In genomic region chr12:18610581-18610980, GRCm38 (mm10) we compare ENCODE assay signal across 8 mouse cellular contexts.
DNase-seq lines count a peak whose midpoint lies in the region; ATAC-seq lines count a peak whose summit lies in the region.
"Not testable (repeated sequence)": the region's sequence is repeated elsewhere in the genome, so short reads cannot be mapped to it uniquely, and the experiment has no call there.

No protein-coding gene starts in this region.

- H3K27ac ChIP-seq in brown adipose tissue, adult 24 weeks (replicated peaks; ENCODE audit: low read depth, low read length); forebrain, embryonic 12.5 days; kidney, embryonic 14.5 days (ENCODE audit: low read depth, low read length); liver, embryonic 12.5 days; midbrain, embryonic 11.5 days (ENCODE audit: low read depth, low read length): not testable (repeated sequence)

- not testable (repeated sequence) for H3K9me3 ChIP-seq in forebrain, embryonic 12.5 days; kidney, embryonic 14.5 days (ENCODE audit: control insufficient read depth, low read length); liver, embryonic 12.5 days (replicated peaks); midbrain, embryonic 11.5 days (ENCODE audit: control insufficient read depth, low read length)

- WGBS in forebrain, embryonic 12.5 days, result 4% methylated on average over 24 of the region's 24 CpGs
- WGBS in kidney, embryonic 14.5 days, result 6% methylated on average over 13 of the region's 24 CpGs
- WGBS in liver, embryonic 12.5 days (ENCODE audit: insufficient replicate concordance), result 1% methylated on average over 24 of the region's 24 CpGs
- WGBS in midbrain, embryonic 11.5 days, result 4% methylated on average over 20 of the region's 24 CpGs

- not testable (repeated sequence) for H3K36me3 ChIP-seq in forebrain, embryonic 12.5 days (replicated peaks); kidney, embryonic 14.5 days (ENCODE audit: control insufficient read depth, insufficient read depth, low read length); liver, embryonic 12.5 days; midbrain, embryonic 11.5 days (ENCODE audit: control insufficient read depth, insufficient read depth, low read length)

- not testable (repeated sequence) for ATAC-seq in forebrain, embryonic 12.5 days (ENCODE audit: low FRiP score); kidney, embryonic 14.5 days (ENCODE audit: low FRiP score, low TSS enrichment); liver, embryonic 12.5 days; midbrain, embryonic 11.5 days (ENCODE audit: low FRiP score)

- peak overlapping the region; percentile 52 for H3K4me2 ChIP-seq in forebrain, embryonic 12.5 days
- peak overlapping the region; percentile 46 for H3K4me2 ChIP-seq in kidney, embryonic 14.5 days (replicated peaks; ENCODE audit: low read depth, low read length)
- H3K4me2 ChIP-seq in liver, embryonic 12.5 days, result peak overlapping the region; percentile 74
- peak overlapping the region; percentile 40 for H3K4me2 ChIP-seq in midbrain, embryonic 11.5 days

- peak overlapping the region; percentile 74 for H3K4me3 ChIP-seq in brown adipose tissue, adult 24 weeks (ENCODE audit: insufficient read depth, low read depth, low read length)
- H3K4me3 ChIP-seq in forebrain, embryonic 12.5 days (replicated peaks), result peak overlapping the region; percentile 63
- peak overlapping the region; percentile 49 for H3K4me3 ChIP-seq in kidney, embryonic 14.5 days (ENCODE audit: low read length)
- H3K4me3 ChIP-seq in liver, embryonic 12.5 days, result peak overlapping the region; percentile 69
- H3K4me3 ChIP-seq in midbrain, embryonic 11.5 days (ENCODE audit: low read depth, low read length), result peak overlapping the region; percentile 53

- not testable (repeated sequence) for H3K4me1 ChIP-seq in brown adipose tissue, adult 24 weeks (ENCODE audit: control insufficient read depth, insufficient read depth, insufficient read length, low read length); forebrain, embryonic 12.5 days; kidney, embryonic 14.5 days (ENCODE audit: control insufficient read depth, insufficient read depth, low read length); liver, embryonic 12.5 days; midbrain, embryonic 11.5 days (ENCODE audit: control insufficient read depth, insufficient read depth, low read length)

- H3K27me3 ChIP-seq in forebrain, embryonic 12.5 days; kidney, embryonic 14.5 days (ENCODE audit: control insufficient read depth, insufficient read depth, low read length); liver, embryonic 12.5 days (replicated peaks); midbrain, embryonic 11.5 days (ENCODE audit: control insufficient read depth, insufficient read depth, low read length): not testable (repeated sequence)

- peak overlapping the region; percentile 66 for H3K9ac ChIP-seq in forebrain, embryonic 12.5 days
- H3K9ac ChIP-seq in kidney, embryonic 14.5 days (ENCODE audit: low read depth, low read length), result peak overlapping the region; percentile 67
- H3K9ac ChIP-seq in liver, embryonic 12.5 days, result peak overlapping the region; percentile 70
- peak overlapping the region; percentile 51 for H3K9ac ChIP-seq in midbrain, embryonic 11.5 days (ENCODE audit: low read length)

- DNase-seq in heart, postnatal 4 days, result peak; percentile 3
- DNase-seq in midbrain, embryonic 11.5 days (ENCODE audit: low spot score, missing footprints), result peak; percentile 86
- peak; percentile 3 for DNase-seq in retina, embryonic 14.5 days (ENCODE audit: low spot score)
- peak; percentile 2 for DNase-seq in urinary bladder, postnatal 14 days (ENCODE audit: low spot score)

Comparison
In these comparisons a context has a peak if more than half of its experiments do, and no peak if none do; other contexts are left out.
1. DNase-seq: peak in every context shown above with its lines; median percentile 86 in midbrain, embryonic 11.5 days; 3 in heart, postnatal 4 days; 3 in retina, embryonic 14.5 days; 2 in urinary bladder, postnatal 14 days.